Mouse (Mus musculus) G1E (cell line): ENCODE data around the gene Laptm4a. TPM values are rescaled to one million over a fixed set of nuclear protein-coding genes. Genes with fewer than 3 reads are reported as not detected.

Experiments used
- ATAC-seq: 2 replicates; pipeline ENCODE4 v1.8.0; 2016; ENCODE audit warnings: mild to moderate bottlenecking; ENCODE audit not compliant: insufficient number of reproducible peaks, poor library complexity, low FRiP score, severe bottlenecking; ENCODE audit errors: extremely low read depth
- DNase-seq: peaks from one replicate; pipeline ENCODE4 v3.0.0; 2012; ENCODE audit warnings: low spot score
- H3K27me3 ChIP-seq: 2 replicates; pipeline ENCODE4 v1.6.1; 2012; ENCODE audit warnings: mild to moderate bottlenecking, low read length, inconsistent platforms; ENCODE audit not compliant: insufficient read depth
- H3K36me3 ChIP-seq: replicated peaks from 2 replicates; pipeline ENCODE3; 2012; ENCODE audit warnings: mild to moderate bottlenecking, inconsistent platforms
- H3K4me1 ChIP-seq: 2 replicates; pipeline ENCODE4 v1.6.1; 2012; ENCODE audit warnings: low read depth, low read length, inconsistent platforms, mixed read lengths; ENCODE audit not compliant: insufficient read depth
- H3K4me3 ChIP-seq: 2 replicates; pipeline ENCODE4 v1.5.1; 2012; ENCODE audit warnings: low read depth, mild to moderate bottlenecking, inconsistent platforms, low read length, moderate library complexity, mixed read lengths
- H3K9me3 ChIP-seq: replicated peaks from 2 replicates; pipeline ENCODE4 v1.6.1; 2012; ENCODE audit warnings: inconsistent platforms
- CTCF ChIP-seq: IDR thresholded peaks from 2 replicates; pipeline ENCODE4 v1.5.1; 2012; ENCODE audit warnings: low read depth, low read length, inconsistent platforms, mixed read lengths
- GATA1 ChIP-seq: IDR thresholded peaks from 2 replicates; pipeline ENCODE4 v1.6.1; 2012; ENCODE audit warnings: borderline replicate concordance, low read length, inconsistent platforms, mixed read lengths
- GATA2 ChIP-seq: IDR thresholded peaks from 2 replicates; pipeline ENCODE4 v1.6.1; 2012; ENCODE audit warnings: low read depth, low read length, inconsistent platforms, borderline replicate concordance
- POLR2AphosphoS5 ChIP-seq: IDR thresholded peaks from 2 replicates; pipeline ENCODE4 v1.6.1; 2012; ENCODE audit warnings: low read depth, low read length, inconsistent platforms; ENCODE audit not compliant: insufficient replicate concordance
- TAL1 ChIP-seq: conservative IDR thresholded peaks from 2 replicates; pipeline ENCODE4 v1.6.1; 2012; ENCODE audit warnings: low read depth, low read length, inconsistent platforms, mixed read lengths
- polyA plus RNA-seq: library from polyadenylated mRNA; stranded (reverse); fragments of >175 nt; gene quantifications from 2 replicates; pipeline ENCODE4 v1.2.3, GENCODE M21; 2012
- total RNA-seq, 2 experiments: library from RNA; stranded (forward) in 1 of 2; stranded (reverse) in 1 of 2; fragments of 200-1000 nt in 1 of 2; fragments of >200 nt in 1 of 2; fragmentation: Nextera tagmentation in 1 of 2; gene quantifications; 2 replicates each; pipeline ENCODE4 v1.2.3; 2014 to 2017

Gene Laptm4a
- total and polyA plus RNA-seq, 3 experiments, result 9.5 to 88.3 (median 78.1) TPM

- H3K27me3 ChIP-seq, result no peaks in the 10 kb centered on the region; the same call in 1 of the 2 replicates
- no peaks in the 10 kb centered on the region for H3K9me3 ChIP-seq
- no peak for ATAC-seq
- H3K4me1 ChIP-seq, result no peaks in the 10 kb centered on the region
- no peaks in the 10 kb centered on the region for H3K36me3 ChIP-seq
- no peak within 1 kb of the TSS for H3K4me3 ChIP-seq
- TF ChIP-seq POLR2AphosphoS5 (no peak), GATA1 (no peak), CTCF (no peak), TAL1 (no peak), GATA2 (no peak)
- DNase-seq, result no peak
Observed at GRCm38 (mm10) chr12:8973820-8974465, 52.5 kb downstream of the Laptm4a start, which contains the start of gene Wdr35. Gene Wdr35 (plus strand): TSS chr12:8973892.

GRCm38 (mm10) chr12:8975076-8975475 lies 53.6 kb downstream of the Laptm4a start:
- ATAC-seq (no peak), DNase-seq (no peak)
- H3K4me3 ChIP-seq, result no peak overlapping the region
- no peaks in the 10 kb centered on the region for H3K9me3 ChIP-seq
- no peaks in the 10 kb centered on the region for H3K36me3 ChIP-seq
- no peaks in the 10 kb centered on the region; the same call in 1 of the 2 replicates for H3K27me3 ChIP-seq
- TF ChIP-seq CTCF (no peak), TAL1 (no peak), POLR2AphosphoS5 (no peak), GATA2 (no peak), GATA1 (no peak)
- H3K4me1 ChIP-seq, result no peaks in the 10 kb centered on the region

Other genes starting within 250 kb of the Laptm4a start
- gene Pum2, start 247.5 kb upstream of the Laptm4a start, total RNA-seq (2014; fragmentation: Nextera tagmentation), result 178 and 191 TPM in 2 replicates
- 151 and 172 TPM in 2 replicates for gene Pum2, start 247.5 kb upstream of the Laptm4a start, total RNA-seq (2017)
- 51.3 and 72.9 TPM in 2 replicates for gene Pum2, start 247.5 kb upstream of the Laptm4a start, polyA plus RNA-seq
- not detected in 2 replicates for gene Sdc1, start 150.3 kb upstream of the Laptm4a start, total RNA-seq (2014; fragmentation: Nextera tagmentation)
- gene Sdc1, start 150.3 kb upstream of the Laptm4a start, total RNA-seq (2017), result 0.33 and 0.35 TPM in 2 replicates
- gene Sdc1, start 150.3 kb upstream of the Laptm4a start, polyA plus RNA-seq, result 0.69 and 0.73 TPM in 2 replicates
- not detected in 2 replicates for gene Matn3, start 26.3 kb downstream of the Laptm4a start, total RNA-seq (2014; fragmentation: Nextera tagmentation)
- 0.05 TPM in 1 of 2 replicates, not detected in the other for gene Matn3, start 26.3 kb downstream of the Laptm4a start, total RNA-seq (2017)
- not detected in 2 replicates for gene Matn3, start 26.3 kb downstream of the Laptm4a start, polyA plus RNA-seq
- not detected in 2 replicates for gene Wdr35, start 52.2 kb downstream of the Laptm4a start, total RNA-seq (2014; fragmentation: Nextera tagmentation)
- gene Wdr35, start 52.2 kb downstream of the Laptm4a start, total RNA-seq (2017), result 0.05 and 0.06 TPM in 2 replicates
- gene Wdr35, start 52.2 kb downstream of the Laptm4a start, polyA plus RNA-seq, result not detected in 2 replicates
- not detected in 2 replicates for gene Ttc32, start 108.3 kb downstream of the Laptm4a start, total RNA-seq (2014; fragmentation: Nextera tagmentation)
- 0.05 and 0.12 TPM in 2 replicates for gene Ttc32, start 108.3 kb downstream of the Laptm4a start, total RNA-seq (2017)
- gene Ttc32, start 108.3 kb downstream of the Laptm4a start, polyA plus RNA-seq, result not detected in 2 replicates